Mouse (Mus musculus): ENCODE measurements at regions not wholly inside any gene's neighbourhood (a gene's known extent, or its start where the extent isn't known, plus 50 kb on each side); places are given as distances from the start of the nearest gene placed in this dataset.
A peak's percentile ranks its signal among the peaks of the same experiment; 100 is the strongest.

DNA sequence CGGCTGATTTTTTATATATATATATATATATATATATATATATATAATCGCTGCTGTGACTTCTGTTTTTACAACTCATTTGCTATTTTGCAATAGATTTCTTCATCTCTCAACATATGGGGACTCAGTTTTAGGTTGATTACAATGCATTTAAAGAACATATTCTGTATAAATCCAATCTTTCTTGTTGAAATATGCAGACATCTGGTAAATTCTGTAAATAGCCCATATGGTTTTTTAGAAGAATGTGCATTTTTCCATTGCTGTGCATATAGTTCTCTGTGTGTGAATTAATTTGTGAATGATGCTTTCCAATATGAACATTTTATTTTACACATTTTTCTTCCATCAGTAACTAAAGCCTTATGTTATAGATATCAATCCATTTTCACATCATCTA is 457.2 kb upstream of the Edil3 start:
- intact Hi-C loops (cut with DNase I) = no loop called here
- DNase-seq (ENCODE audit: low spot score in 2 of 2) = peak in 1 of 2 experiments; percentile 9
